Mouse (Mus musculus) erythroblast, adult 5-6 weeks (primary cell): ENCODE measurements around the gene Gimap8. TPM values are rescaled to one million over a fixed set of nuclear protein-coding genes. Genes with fewer than 3 reads are reported as not detected.
"Not testable (repeated sequence)": the region's sequence is repeated elsewhere in the genome, so short reads cannot be mapped to it uniquely, and the experiment has no call there.

ENCODE experiments used
- ATAC-seq: replicated peaks from 2 replicates; pipeline ENCODE4 v1.8.0; 2016; ENCODE audit warnings: moderate number of reproducible peaks, mild to moderate bottlenecking, moderate TSS enrichment, inconsistent platforms; ENCODE audit not compliant: poor library complexity, low FRiP score, severe bottlenecking
- total RNA-seq, 2 experiments: library from RNA; stranded (forward) in 1 of 2; stranded (reverse) in 1 of 2; fragments of 150-400 nt in 1 of 2; fragments of 200-764, 138-1000 nt in 1 of 2; gene quantifications; 2 replicates each; pipeline versions ENCODE4 v1.2.3 to v1.2.4; 2015 to 2017; ENCODE audit warnings: low replicate concordance in 2 of 2

Gene Gimap8
- total RNA-seq, 2 experiments from 2014 or later: 0.26 TPM; not detected in 1

DNA sequence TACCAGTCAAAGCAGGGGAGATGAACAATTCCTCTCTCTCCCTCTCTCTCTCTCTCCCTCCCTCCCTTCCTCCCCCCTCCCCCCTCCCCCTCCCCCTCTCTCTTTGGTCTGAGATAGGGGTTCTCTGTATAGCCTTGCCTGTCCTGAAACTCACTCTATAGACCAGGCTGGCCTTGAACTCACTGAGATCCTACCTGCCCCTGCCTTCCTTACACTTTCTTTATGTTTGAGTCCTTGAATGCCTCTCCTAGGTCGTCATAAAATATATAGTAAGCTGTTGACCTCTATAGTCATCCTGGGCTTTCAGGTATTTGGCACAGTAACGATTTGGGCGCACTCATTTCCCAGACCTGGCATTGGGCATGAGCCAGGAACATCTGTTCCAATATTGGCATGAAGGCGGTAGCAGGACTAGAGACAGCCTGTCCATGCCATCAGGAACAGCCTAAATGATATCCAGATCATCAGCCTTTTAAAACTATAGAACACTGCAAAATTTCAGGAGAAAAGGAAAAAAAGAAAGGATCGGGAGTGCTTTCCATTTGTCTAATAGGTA lies 29.9 kb downstream of the Gimap8 start:
- ATAC-seq: no peak

- ATAC-seq: no peak
Measured at GRCm38 (mm10) chr6:48677492-48678345, 30.7 kb downstream of the Gimap8 start.

- ATAC-seq: no peak
Measured at GRCm38 (mm10) chr6:48678391-48678790, 31.4 kb downstream of the Gimap8 start.

- ATAC-seq: no peak
Measured at GRCm38 (mm10) chr6:48679701-48680100, 32.7 kb downstream of the Gimap8 start.

- no peak for ATAC-seq
Measured at GRCm38 (mm10) chr6:48680421-48680820, 33.4 kb downstream of the Gimap8 start.

DNA sequence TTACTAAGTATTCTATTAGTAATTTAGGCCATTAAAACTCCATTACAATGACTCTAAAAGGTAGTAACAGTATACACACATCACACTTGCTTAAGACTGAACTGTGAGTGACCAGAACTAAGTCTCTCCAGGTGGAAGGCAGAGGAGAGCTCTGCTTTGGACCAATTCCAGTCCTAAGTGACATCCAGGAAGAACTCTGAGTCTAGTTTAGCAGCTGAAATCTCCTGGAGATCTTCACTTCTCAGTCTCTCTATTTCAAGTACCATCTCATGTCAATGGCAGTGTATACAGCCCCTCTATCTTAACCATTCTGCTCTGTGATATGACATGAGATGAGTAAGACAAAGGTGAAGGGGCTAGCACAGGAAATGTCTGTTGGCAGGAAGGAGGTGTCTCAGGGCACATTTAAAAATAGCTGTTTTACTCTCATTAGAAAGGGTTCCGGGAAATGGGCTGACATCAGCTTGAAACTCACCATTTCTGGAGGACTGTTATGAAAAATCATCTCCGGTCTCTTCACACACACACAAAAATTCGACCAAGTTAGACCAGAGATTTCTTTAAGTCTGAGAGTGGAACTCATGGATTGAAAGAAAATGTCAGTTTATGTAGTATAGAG lies 34.5 kb downstream of the Gimap8 start:
- no peak for ATAC-seq

- ATAC-seq: no peak
Measured at GRCm38 (mm10) chr6:48682271-48682670, 35.2 kb downstream of the Gimap8 start.

DNA sequence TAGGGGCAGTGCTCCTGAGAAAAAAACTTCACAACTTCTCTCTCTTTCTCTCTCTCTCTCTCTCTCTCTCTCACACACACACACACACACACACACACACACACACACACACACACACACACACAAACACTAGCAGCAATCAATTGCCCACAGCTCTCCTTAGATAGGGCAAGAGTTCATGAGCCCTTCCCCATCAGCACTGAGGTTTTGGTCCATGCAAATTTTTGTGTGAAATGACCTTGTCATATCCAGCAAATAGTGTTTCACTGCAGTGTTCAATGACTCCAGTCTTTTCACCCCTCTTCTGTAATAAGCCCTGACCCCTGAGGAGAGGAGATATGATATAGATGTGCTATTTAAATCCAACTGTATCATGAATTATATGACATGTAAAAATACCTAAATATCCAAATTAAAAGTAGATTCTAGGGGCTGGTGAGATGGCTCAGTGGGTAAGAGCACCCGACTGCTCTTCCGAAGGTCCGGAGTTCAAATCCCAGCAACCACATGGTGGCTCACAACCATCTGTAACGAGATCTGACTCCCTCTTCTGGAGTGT lies 36.3 kb downstream of the Gimap8 start:
- not testable (repeated sequence) for ATAC-seq

DNA sequence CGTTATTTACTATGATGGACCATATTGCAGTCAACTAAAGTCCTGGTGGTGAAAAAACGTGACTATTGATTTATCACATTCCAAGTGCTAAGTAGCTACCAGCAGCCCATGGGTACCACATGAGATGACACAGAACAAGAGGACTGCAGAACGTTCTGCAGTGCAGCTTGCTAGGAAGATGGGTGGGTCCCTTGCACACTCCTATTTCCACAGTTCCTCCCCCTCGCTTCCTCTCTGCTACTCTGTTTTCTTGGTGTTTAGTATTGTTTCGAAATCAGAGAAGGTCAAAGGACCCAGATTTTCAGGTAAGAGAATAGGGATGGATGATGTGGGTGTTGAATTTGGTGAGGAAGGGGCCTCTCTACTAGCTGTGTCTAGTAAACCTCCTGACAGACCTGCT lies 37.3 kb downstream of the Gimap8 start, which contains the start of gene Gimap4:
Gene Gimap4 (plus strand): TSS at position 231 of the 400 bp plus-strand sequence.
- no peak for ATAC-seq

- ATAC-seq: no peak
Measured at GRCm38 (mm10) chr6:48684806-48685205, 37.8 kb downstream of the Gimap8 start.

DNA sequence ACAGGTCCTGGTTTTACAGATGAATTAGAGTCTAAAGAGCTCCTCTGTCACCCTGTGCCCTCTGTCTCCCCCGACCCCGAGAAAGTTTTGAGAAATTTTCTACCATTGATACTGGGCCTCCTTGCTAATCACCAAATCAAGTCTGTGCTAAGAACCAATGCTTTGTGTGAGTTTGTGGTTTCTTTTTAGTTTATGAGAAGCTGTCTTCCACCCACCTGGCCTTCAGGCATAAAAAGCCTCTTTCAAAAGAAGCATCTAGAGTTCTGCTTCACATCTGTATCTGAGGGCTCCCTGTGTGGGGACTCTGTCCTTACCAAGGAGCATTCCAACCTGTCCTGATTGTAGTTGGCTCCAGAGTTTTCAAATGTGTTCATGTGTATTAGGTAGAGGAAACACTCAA lies 38.2 kb downstream of the Gimap8 start:
- ATAC-seq: no peak

GRCm38 (mm10) chr6:48685694-48686665 lies 38.9 kb downstream of the Gimap8 start:
- ATAC-seq: no peak

GRCm38 (mm10) chr6:48687077-48687476 lies 40.0 kb downstream of the Gimap8 start:
- no peak for ATAC-seq

GRCm38 (mm10) chr6:48689320-48689719 lies 42.3 kb downstream of the Gimap8 start:
- no peak for ATAC-seq

GRCm38 (mm10) chr6:48692962-48693361 lies 45.9 kb downstream of the Gimap8 start:
- no peak for ATAC-seq

GRCm38 (mm10) chr6:48696830-48697554 lies 50.0 kb downstream of the Gimap8 start:
- no peak for ATAC-seq

- ATAC-seq: no peak
Measured at GRCm38 (mm10) chr6:48697555-48697930, 50.5 kb downstream of the Gimap8 start.

- no peak for ATAC-seq
Measured at GRCm38 (mm10) chr6:48698066-48698856, 51.2 kb downstream of the Gimap8 start.
